Mouse (Mus musculus): ENCODE data around the gene Dip2c.
A peak's percentile ranks its signal among the peaks of the same experiment; 100 is the strongest.

The Dip2c gene

GRCm38 (mm10) chr13:9424434-9424833 is 148.1 kb downstream of the Dip2c start:
- no peak for DNase-seq (ENCODE audit: low spot score in 2 of 2)

DNA sequence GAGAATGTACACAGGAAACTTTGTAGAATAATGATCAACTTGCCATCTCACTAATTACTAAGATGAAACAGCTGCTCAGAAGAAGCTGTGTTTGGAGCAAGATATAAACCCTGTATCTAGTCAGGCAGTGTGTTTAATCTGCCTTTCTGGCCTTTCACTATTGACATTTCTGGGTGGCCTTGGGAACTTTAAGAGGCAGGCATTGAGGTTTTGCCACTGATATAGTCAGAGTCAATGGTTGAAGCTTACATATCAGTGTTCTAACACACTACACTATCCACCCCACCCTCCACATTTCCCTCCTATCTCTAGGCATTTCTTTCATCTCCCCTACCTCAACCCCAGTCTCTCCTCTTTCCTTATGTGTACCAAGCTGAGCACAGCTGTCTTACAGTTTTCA is 149.9 kb downstream of the Dip2c start:
- DNase-seq (ENCODE audit: low spot score in 2 of 2): no peak

GRCm38 (mm10) chr13:9426779-9427178 is 150.5 kb downstream of the Dip2c start:
- DNase-seq (ENCODE audit: low spot score in 2 of 2): no peak

- no peak for DNase-seq (ENCODE audit: low spot score in 2 of 2)
Measured at GRCm38 (mm10) chr13:9429884-9430283, 153.6 kb downstream of the Dip2c start.

GRCm38 (mm10) chr13:9430724-9431123 is 154.4 kb downstream of the Dip2c start:
- DNase-seq (ENCODE audit: low spot score in 2 of 2): no peak

GRCm38 (mm10) chr13:9431441-9431840 is 155.1 kb downstream of the Dip2c start:
- DNase-seq (ENCODE audit: low spot score in 2 of 2): no peak

DNA sequence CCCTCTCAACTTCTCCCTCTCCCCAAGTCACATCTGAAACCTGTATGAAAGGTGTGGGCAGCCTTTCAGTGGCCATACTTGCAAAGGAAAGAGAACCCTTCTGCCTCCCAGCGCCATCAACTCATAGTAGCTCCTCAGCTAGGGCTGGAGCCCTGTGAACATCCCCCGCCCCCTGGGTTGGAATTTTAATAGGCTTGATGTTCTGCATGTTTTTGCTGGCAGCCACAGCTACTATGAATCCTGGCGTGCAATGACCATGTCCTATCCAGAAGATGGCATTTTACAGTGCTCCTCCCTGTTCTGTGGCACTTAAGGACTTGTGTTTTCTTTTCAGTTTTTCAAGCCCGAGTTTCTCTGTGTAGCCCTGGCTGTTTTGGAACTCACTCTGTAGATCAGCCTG is 166.7 kb downstream of the Dip2c start:
- no peak for DNase-seq (ENCODE audit: low spot score in 2 of 2)

- DNase-seq (ENCODE audit: low spot score in 2 of 2): no peak
Measured at GRCm38 (mm10) chr13:9445533-9446294, 169.4 kb downstream of the Dip2c start.

GRCm38 (mm10) chr13:9446448-9447115 is 170.3 kb downstream of the Dip2c start:
- no peak for DNase-seq (ENCODE audit: low spot score in 2 of 2)

DNA sequence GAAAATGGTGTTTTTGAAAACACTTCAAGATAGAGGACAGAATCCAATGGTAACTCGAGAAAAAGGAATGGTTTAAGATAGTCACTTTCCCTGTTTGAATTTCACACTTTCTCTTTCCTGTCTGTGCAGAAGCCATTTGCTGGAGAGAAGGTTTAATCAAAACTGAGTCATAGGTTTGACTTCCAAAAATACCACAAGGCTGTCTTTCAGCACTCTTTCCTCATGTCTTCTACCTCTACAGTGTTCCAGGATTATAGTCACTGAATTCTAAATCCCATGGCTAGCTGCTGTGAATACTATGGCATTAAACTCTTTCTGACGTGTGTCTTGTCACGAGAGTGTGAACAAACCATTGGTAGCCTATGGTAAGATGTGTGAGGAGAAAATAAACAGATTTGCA is 173.9 kb downstream of the Dip2c start:
- DNase-seq (ENCODE audit: low spot score in 2 of 2): no peak

DNA sequence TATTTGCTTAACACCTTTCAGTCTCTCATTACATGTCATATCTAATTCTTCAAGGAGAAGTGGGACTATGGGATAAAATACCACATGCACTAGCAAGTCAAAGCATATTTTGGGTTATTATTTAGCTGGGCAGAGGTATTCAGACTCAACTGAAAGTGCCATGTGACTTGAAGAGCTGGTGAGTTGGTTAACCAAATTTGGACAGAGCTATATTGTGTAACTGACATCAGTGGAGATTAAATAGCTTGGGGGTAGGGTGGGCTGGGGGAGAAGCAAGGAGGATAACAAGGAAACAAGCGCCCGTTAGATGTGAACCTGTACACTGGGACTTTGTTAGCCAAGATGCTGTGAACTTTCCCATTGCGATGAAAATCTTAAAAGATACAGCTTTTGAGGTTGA is 175.6 kb downstream of the Dip2c start:
- no peak for DNase-seq (ENCODE audit: low spot score in 2 of 2)

DNA sequence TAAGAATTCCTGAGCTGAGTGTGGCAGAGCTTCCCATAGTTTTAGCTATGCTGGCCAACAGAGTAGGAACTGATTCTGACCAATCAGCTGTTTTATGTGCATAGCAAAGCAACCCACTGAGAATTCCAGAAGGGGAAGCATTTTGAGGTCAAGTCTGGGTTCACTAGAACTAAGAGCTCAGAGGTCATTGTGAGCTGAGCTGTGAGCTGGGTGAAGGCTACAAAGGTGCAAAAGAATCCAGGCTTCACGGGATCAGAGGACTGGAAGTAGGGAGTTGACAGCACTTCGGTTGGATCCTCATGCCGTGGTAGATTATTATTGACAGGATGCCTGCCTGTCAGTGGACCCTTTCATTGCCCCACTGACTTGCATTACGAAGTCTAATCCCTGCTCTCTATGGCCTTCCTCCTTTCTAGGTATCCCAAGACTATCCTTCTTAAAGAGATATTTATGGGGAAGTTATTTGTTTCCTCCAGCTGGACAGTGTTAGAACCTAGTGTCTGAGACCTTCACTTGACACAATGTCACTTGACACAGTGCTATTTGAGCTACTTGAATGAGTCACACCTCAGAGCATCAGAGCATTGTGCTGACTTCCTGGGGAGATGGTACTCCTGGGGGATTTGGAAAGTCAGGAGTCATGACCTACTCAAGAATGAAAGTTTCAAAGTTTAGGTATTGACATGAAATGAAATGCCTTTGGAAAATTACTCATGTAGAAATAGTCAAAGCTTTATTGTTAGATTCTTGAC is 178.3 kb downstream of the Dip2c start:
- no peak for DNase-seq (ENCODE audit: low spot score in 2 of 2)

DNA sequence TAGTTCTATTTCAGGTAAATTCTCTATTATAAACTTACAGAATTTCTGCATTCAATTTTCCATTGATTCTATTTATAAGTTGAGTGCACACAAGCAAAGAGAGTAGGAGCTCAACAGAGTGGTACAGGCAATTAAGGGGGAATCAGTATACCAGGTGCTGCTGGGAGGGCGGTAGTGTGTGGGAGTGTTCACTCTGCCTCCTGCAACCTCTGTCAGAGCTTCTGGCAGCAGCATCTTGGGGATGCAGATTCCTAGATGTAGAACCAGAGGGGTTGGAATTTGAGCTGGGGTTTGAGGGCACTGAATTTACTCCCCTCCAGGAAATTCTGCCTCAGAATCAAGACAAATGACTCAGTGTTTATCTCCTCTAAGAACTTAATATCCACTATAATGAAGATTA is 179.7 kb downstream of the Dip2c start:
- no peak for DNase-seq (ENCODE audit: low spot score in 2 of 2)

- no peak for DNase-seq (ENCODE audit: low spot score in 2 of 2)
Measured at GRCm38 (mm10) chr13:9457420-9458308, 181.3 kb downstream of the Dip2c start.

GRCm38 (mm10) chr13:9464457-9464856 is 188.1 kb downstream of the Dip2c start:
- DNase-seq (ENCODE audit: low spot score in 2 of 2): no peak

DNA sequence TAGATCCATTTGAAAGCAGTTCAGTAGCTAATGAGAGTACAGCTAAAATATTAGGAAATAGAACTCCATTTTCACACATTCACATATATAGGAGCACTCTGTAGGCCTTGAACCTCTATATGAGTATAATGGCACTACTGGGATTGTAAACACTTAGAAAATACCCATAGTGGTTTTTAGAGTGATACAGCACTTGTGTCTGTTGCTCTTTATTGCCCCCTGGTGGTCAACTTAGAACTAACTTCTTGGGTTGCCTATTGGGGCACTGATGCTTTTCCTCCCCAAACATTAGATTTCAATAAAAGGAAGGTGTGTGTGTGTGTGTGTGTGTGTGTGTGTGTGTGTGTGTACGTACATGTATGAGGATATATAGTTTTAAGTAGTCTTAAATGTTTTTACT is 190.9 kb downstream of the Dip2c start:
- peak; percentile 21 to 40 for DNase-seq (ENCODE audit: low spot score in 2 of 2)

DNA sequence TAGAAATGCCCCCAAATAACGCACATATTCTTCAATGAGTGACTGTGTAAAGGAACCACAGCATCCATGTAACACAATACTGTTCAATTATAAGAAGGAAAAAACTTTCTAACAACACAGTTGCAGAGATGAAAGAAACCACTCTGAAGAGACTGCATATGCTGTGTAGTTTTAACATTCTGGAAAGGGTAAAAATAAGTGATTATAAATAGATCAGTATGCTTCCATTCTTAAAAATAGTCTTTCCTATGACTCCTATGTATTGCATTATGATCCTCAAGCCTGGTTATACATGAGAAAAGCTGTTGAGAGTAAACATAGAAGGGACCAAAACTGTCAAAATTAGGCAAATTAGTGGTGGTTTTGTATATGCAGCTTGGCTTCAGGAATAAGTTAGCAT is 197.1 kb downstream of the Dip2c start:
- DNase-seq (ENCODE audit: low spot score in 2 of 2): no peak

DNA sequence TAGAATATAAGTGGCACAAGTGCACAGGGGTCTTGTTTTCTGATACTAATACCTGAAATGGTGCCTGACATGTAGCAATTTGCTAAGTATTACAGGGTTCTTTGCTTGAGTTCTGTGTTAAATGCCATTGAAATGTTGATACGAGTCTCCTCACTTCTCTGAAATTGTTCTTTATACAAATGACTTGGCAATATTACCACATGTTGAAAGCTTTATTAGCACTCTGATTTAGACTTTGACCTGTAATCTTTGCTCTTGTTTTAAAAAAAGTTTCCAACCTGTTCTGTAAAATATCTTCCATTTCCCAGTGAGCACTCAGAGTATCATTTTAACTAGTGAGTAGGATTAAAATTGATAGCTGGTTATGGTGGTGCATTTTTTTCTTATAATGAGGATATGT is 205.4 kb downstream of the Dip2c start:
- no peak for DNase-seq (ENCODE audit: low spot score in 2 of 2)

DNA sequence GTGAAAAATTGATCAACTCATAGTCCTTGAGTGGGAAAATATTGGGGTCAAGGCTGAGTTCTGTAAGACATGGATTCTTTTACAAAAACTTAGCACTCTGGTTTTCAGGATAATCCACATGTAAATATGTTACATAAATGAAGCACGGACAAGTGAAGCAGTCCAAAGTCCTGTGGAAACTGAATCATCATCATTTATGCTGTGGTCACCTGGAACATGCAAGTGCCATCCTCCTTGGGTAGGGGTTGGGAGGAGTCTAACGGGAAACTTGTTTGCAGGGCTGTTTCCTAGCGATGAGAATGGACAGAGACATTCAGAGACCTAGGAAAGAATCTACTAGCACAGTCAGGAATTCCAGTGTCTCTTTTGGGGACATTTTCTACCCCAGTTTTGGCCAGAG is 213.4 kb downstream of the Dip2c start:
- DNase-seq (ENCODE audit: low spot score in 2 of 2): no peak

GRCm38 (mm10) chr13:9494726-9495125 is 218.4 kb downstream of the Dip2c start:
- DNase-seq (ENCODE audit: low spot score in 2 of 2): peak; percentile 10 to 22

GRCm38 (mm10) chr13:9504118-9504856 is 228.0 kb downstream of the Dip2c start:
- no peak for DNase-seq (ENCODE audit: low spot score in 2 of 2)
